In genomic region chr13:23450398-23450797, GRCm38 (mm10) we compare ENCODE assay signal across 8 mouse cellular contexts. TPM values are rescaled to one million over a fixed set of nuclear protein-coding genes. Genes with fewer than 3 reads are reported as not detected.
DNase-seq lines count a peak whose midpoint lies in the region; ATAC-seq and TF ChIP-seq lines count a peak whose summit lies in the region.

No protein-coding gene starts in this region.

- peak overlapping the region; percentile 57 to 79 for H3K4me3 ChIP-seq in MEL (ENCODE audit: control insufficient read depth in 1 of 2, insufficient read depth in 1 of 2, low read depth in 2 of 2, low read length in 2 of 2)
- H3K4me3 ChIP-seq in forebrain, postnatal 0 days (ENCODE audit: low read depth, low read length): peak overlapping the region; percentile 53
- peak overlapping the region; percentile 64 for H3K4me3 ChIP-seq in hindbrain, embryonic 10.5 days
- H3K4me3 ChIP-seq in lung, embryonic 15.5 days: peak overlapping the region; percentile 56

- no peaks in the 10 kb centered on the region for H3K9me3 ChIP-seq in MEL (replicated peaks; ENCODE audit: insufficient read depth, low read length)
- H3K9me3 ChIP-seq in forebrain, postnatal 0 days (ENCODE audit: low read length): no peaks in the 10 kb centered on the region
- H3K9me3 ChIP-seq in hindbrain, embryonic 10.5 days: no peaks in the 10 kb centered on the region
- H3K9me3 ChIP-seq in lung, embryonic 15.5 days: no peaks in the 10 kb centered on the region

- no peak for TF ChIP-seq CTCF in MEL (IDR thresholded peaks at IDR 0.05 in 2 of 3, conservative IDR thresholded peaks at IDR 0.05 in 1 of 3; ENCODE audit: control insufficient read depth in 1 of 3, insufficient read depth in 1 of 3, low read depth in 2 of 3, low read length in 3 of 3, poor library complexity in 1 of 3, severe bottlenecking in 1 of 3)
- TF ChIP-seq CTCF in forebrain, postnatal 0 days (IDR thresholded peaks at IDR 0.05; ENCODE audit: low read depth): no peak

- H3K9ac ChIP-seq in MEL (ENCODE audit: control insufficient read depth, low read depth, low read length, poor library complexity, severe bottlenecking): peak overlapping the region; percentile 69
- H3K9ac ChIP-seq in forebrain, postnatal 0 days: peak overlapping the region; percentile 54
- H3K9ac ChIP-seq in lung, embryonic 15.5 days: peak overlapping the region; percentile 44

- under 1% methylated on average over 15 of the region's 15 CpGs for WGBS in forebrain, postnatal 0 days
- WGBS in hindbrain, embryonic 10.5 days: under 1% methylated on average over 15 of the region's 15 CpGs
- under 1% methylated on average over 15 of the region's 15 CpGs for WGBS in lung, embryonic 15.5 days

- DNase-seq in MEL (ENCODE audit: low read depth, low spot score): peak; percentile 91
- DNase-seq in cerebellum, adult 8-10 months: peak; percentile 92
- DNase-seq in forebrain, postnatal 0 days: peak; percentile 94
- DNase-seq in hindbrain, embryonic 10.5 days (ENCODE audit: low spot score): peak; percentile 87
- DNase-seq in layer of hippocampus, adult 9-11 months: peak; percentile 76
- peak; percentile 71 for DNase-seq in ovary, adult 18-20 months (ENCODE audit: low spot score)
- DNase-seq in thymus, postnatal 0 days (ENCODE audit: low spot score): peak; percentile 89

- peak overlapping the region; percentile 53 for H3K4me2 ChIP-seq in forebrain, postnatal 0 days (ENCODE audit: low read depth)
- H3K4me2 ChIP-seq in lung, embryonic 15.5 days: peak overlapping the region; percentile 77

- TF ChIP-seq EP300 in MEL (IDR thresholded peaks at IDR 0.05; ENCODE audit: low read depth in 1 of 2, low read length in 2 of 2): no peak

- peaks cover 0 to 2% of the 10 kb centered on the region in 2 experiments; a peak in 1 of 4 replicates for H3K4me1 ChIP-seq in MEL (ENCODE audit: control insufficient read depth in 1 of 2, insufficient read depth in 2 of 2, low read length in 2 of 2)
- no peaks in the 10 kb centered on the region; the same call in 1 of the 2 replicates for H3K4me1 ChIP-seq in forebrain, postnatal 0 days (ENCODE audit: insufficient read depth)
- H3K4me1 ChIP-seq in hindbrain, embryonic 10.5 days (replicated peaks): peaks cover 2% of the 10 kb centered on the region; the same call in 1 of the 2 replicates
- peaks cover 6% of the 10 kb centered on the region; the same call in 1 of the 2 replicates for H3K4me1 ChIP-seq in lung, embryonic 15.5 days

- H3K27ac ChIP-seq in MEL (ENCODE audit: control insufficient read depth, low read depth, low read length): 0 out of 2 replicates have a peak overlapping the region, but pooled peaks have one; percentile 35
- H3K27ac ChIP-seq in forebrain, postnatal 0 days (ENCODE audit: low read depth, low read length): 0 out of 2 replicates have a peak overlapping the region, but pooled peaks have one; percentile 24
- H3K27ac ChIP-seq in hindbrain, embryonic 10.5 days: peak overlapping the region; percentile 84
- H3K27ac ChIP-seq in lung, embryonic 15.5 days: peak overlapping the region; percentile 53; the same call in 1 of the 2 replicates

- TF ChIP-seq POLR2A in MEL (IDR thresholded peaks at IDR 0.05; ENCODE audit: control insufficient read depth in 1 of 2, insufficient read depth in 1 of 2, low read depth in 1 of 2, low read length in 2 of 2, poor library complexity in 1 of 2): no peak

- TF ChIP-seq RAD21 in MEL (IDR thresholded peaks at IDR 0.05; ENCODE audit: low read depth, low read length): no peak

- H3K27me3 ChIP-seq in MEL (ENCODE audit: control insufficient read depth in 1 of 2, insufficient read depth in 2 of 2, low read length in 2 of 2): no peaks in the 10 kb centered on the region
- H3K27me3 ChIP-seq in forebrain, postnatal 0 days (ENCODE audit: insufficient read depth, low read length): no peaks in the 10 kb centered on the region
- H3K27me3 ChIP-seq in hindbrain, embryonic 10.5 days (ENCODE audit: insufficient read depth, poor library complexity, severe bottlenecking): no peaks in the 10 kb centered on the region
- H3K27me3 ChIP-seq in lung, embryonic 15.5 days: no peaks in the 10 kb centered on the region

- no peak; the same call in 1 of the 2 replicates for ATAC-seq in forebrain, postnatal 0 days
- peak; percentile 36; the same call in 1 of the 2 replicates for ATAC-seq in lung, embryonic 15.5 days (ENCODE audit: borderline replicate concordance, extremely low read depth, low FRiP score, low TSS enrichment)

- no peaks in the 10 kb centered on the region; the same call in 1 of the 2 replicates for H3K79me2 ChIP-seq in MEL (ENCODE audit: control insufficient read depth, insufficient read depth, low read length, poor library complexity)

- H3K36me3 ChIP-seq in MEL (ENCODE audit: control insufficient read depth in 1 of 2, insufficient read depth in 2 of 2, low read length in 2 of 2): peaks cover 0 to 8% of the 10 kb centered on the region in 2 experiments; a peak in 1 of 4 replicates
- no peaks in the 10 kb centered on the region for H3K36me3 ChIP-seq in forebrain, postnatal 0 days (ENCODE audit: insufficient read depth)
- H3K36me3 ChIP-seq in hindbrain, embryonic 10.5 days: no peaks in the 10 kb centered on the region
- no peaks in the 10 kb centered on the region for H3K36me3 ChIP-seq in lung, embryonic 15.5 days

TF ChIP-seq in MEL, 35 proteins besides CTCF, POLR2A, EP300 and RAD21:
- TF ChIP-seq ELF1 (IDR thresholded peaks at IDR 0.05; ENCODE audit: low read depth, low read length) (no peak), ZC3H11A (IDR thresholded peaks at IDR 0.05; ENCODE audit: low read depth, low read length) (no peak), POLR2AphosphoS2 (IDR thresholded peaks at IDR 0.05; ENCODE audit: low read length) (no peak), TBP (IDR thresholded peaks at IDR 0.05; ENCODE audit: low read depth, low read length) (peak; percentile 100), ZKSCAN1 (IDR thresholded peaks at IDR 0.05; ENCODE audit: low read depth, low read length) (no peak), USF1 (IDR thresholded peaks at IDR 0.05; ENCODE audit: low read depth, low read length) (no peak), KAT2A (conservative IDR thresholded peaks at IDR 0.05; ENCODE audit: low read depth, low read length) (no peak), CHD2 (IDR thresholded peaks at IDR 0.05; ENCODE audit: low read length) (no peak), USF2 (IDR thresholded peaks at IDR 0.05; ENCODE audit: borderline replicate concordance in 1 of 2, insufficient read depth in 1 of 2, low read depth in 1 of 2, low read length in 2 of 2) (no peak), NELFE (IDR thresholded peaks at IDR 0.05; ENCODE audit: low read depth, low read length) (no peak), GATA1 (IDR thresholded peaks at IDR 0.05; ENCODE audit: low read depth, low read length) (0 out of 2 replicates have a peak, but pooled peaks have one; percentile 25), MAFK (IDR thresholded peaks at IDR 0.05; ENCODE audit: borderline replicate concordance, low read depth, low read length) (no peak), NRF1 (IDR thresholded peaks at IDR 0.05; ENCODE audit: insufficient read depth, low read depth, low read length, poor library complexity, severe bottlenecking) (no peak)

RNA-seq across cellular contexts. Expression of gene Btn1a1, which starts 15.3 kb away (rescaled TPM):
- total RNA-seq in MEL (2012; rRNA removed): 0.07 TPM in 1 of 2 replicates, not detected in the other
- polyA plus RNA-seq in MEL (2012; ENCODE audit: insufficient read depth in 1 of 2, insufficient read length in 2 of 2, low read depth in 1 of 2, low replicate concordance in 2 of 2, missing spikeins in 1 of 2): under 1 TPM in 1 of 2 experiments, not detected in 1; 0.25 TPM
- 0.08 and 0.33 TPM in 2 replicates for total RNA-seq in forebrain, postnatal 0 days (2014; rRNA removed)
- polyA plus RNA-seq in forebrain, postnatal 0 days (2015; fragmentation: Nextera tagmentation; extraction: Ambion mirVana): 0.12 TPM in 1 of 2 replicates, not detected in the other
- polyA plus RNA-seq in hindbrain, embryonic 10.5 days (2016; fragmentation: Nextera tagmentation; extraction: Ambion mirVana): 0.04 TPM in 1 of 2 replicates, not detected in the other
- polyA plus RNA-seq in lung, embryonic 15.5 days (2015; fragmentation: Nextera tagmentation; extraction: Ambion mirVana): 0.14 and 0.26 TPM in 2 replicates
- 0.17 and 0.27 TPM in 2 replicates for polyA plus RNA-seq in thymus, postnatal 0 days (2015; fragmentation: Nextera tagmentation; extraction: Ambion mirVana)

RNA-seq across cellular contexts. Expression of gene Abt1, which starts 26.7 kb away (rescaled TPM):
- total RNA-seq in MEL (2012; rRNA removed): 12.5 and 16.2 TPM in 2 replicates
- polyA plus RNA-seq in MEL (2012; ENCODE audit: insufficient read depth in 1 of 2, insufficient read length in 2 of 2, low read depth in 1 of 2, low replicate concordance in 2 of 2, missing spikeins in 1 of 2): 10 to 100 TPM in 1 of 2 experiments, not detected in 1; 14.2 TPM
- total RNA-seq in forebrain, postnatal 0 days (2014; rRNA removed): 6.5 and 8.2 TPM in 2 replicates
- 7.7 and 8.2 TPM in 2 replicates for polyA plus RNA-seq in forebrain, postnatal 0 days (2015; fragmentation: Nextera tagmentation; extraction: Ambion mirVana)
- 13.4 and 14.5 TPM in 2 replicates for polyA plus RNA-seq in hindbrain, embryonic 10.5 days (2016; fragmentation: Nextera tagmentation; extraction: Ambion mirVana)
- 13.6 and 14.2 TPM in 2 replicates for polyA plus RNA-seq in lung, embryonic 15.5 days (2015; fragmentation: Nextera tagmentation; extraction: Ambion mirVana)
- 13.8 and 15.1 TPM in 2 replicates for polyA plus RNA-seq in thymus, postnatal 0 days (2015; fragmentation: Nextera tagmentation; extraction: Ambion mirVana)

RNA-seq across cellular contexts. Expression of gene Btn2a2, which starts 38.3 kb away (rescaled TPM):
- not detected in 2 replicates for total RNA-seq in MEL (2012; rRNA removed)
- not detected for polyA plus RNA-seq in MEL (2012; ENCODE audit: insufficient read depth in 1 of 2, insufficient read length in 2 of 2, low read depth in 1 of 2, low replicate concordance in 2 of 2, missing spikeins in 1 of 2)
- total RNA-seq in forebrain, postnatal 0 days (2014; rRNA removed): not detected in 2 replicates
- 0.10 TPM in 1 of 2 replicates, not detected in the other for polyA plus RNA-seq in forebrain, postnatal 0 days (2015; fragmentation: Nextera tagmentation; extraction: Ambion mirVana)
- polyA plus RNA-seq in hindbrain, embryonic 10.5 days (2016; fragmentation: Nextera tagmentation; extraction: Ambion mirVana): 0.29 and 0.35 TPM in 2 replicates
- 0.16 and 0.21 TPM in 2 replicates for polyA plus RNA-seq in lung, embryonic 15.5 days (2015; fragmentation: Nextera tagmentation; extraction: Ambion mirVana)
- 0.65 and 0.85 TPM in 2 replicates for polyA plus RNA-seq in thymus, postnatal 0 days (2015; fragmentation: Nextera tagmentation; extraction: Ambion mirVana)

Comparison
In these comparisons a context has a peak if more than half of its experiments do, and no peak if none do; other contexts are left out.
1. H3K27ac ChIP-seq: peak in every context shown above with its lines; median percentile 84 in hindbrain, embryonic 10.5 days; 53 in lung, embryonic 15.5 days; 35 in MEL; 24 in forebrain, postnatal 0 days.